In the genomic region with DNA sequence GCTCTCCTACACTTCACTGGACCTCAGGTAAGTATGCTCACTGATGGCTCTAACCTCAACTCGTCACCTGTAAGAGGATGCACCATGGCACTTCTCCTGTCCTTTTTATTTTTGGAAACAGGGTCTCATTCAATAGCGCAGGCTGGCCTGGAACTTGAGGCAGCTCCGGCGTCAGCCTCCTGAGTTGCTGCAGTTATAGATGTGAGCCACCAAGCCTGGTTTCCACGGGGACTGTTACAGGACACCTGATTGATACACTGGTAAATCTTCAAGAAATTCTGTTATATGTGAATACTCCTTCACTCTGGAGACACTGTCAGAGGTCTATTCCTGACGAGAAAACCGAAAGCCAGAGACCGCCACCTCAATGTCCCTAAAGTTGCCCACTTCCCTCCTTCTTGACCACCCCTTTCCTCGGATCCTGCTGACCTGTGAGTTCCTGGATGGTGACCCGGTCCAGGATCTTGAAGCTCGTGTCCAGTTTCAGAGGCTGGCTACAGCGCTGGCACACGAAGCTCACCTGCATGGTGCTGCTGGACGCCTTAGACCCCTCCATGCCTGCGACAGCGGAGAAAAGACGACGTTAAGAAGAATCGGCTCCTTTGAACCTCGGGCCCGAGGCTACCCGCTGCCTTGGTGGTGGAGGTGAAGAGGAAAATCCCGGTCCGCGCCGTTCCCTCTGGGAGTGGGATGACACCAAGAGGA, we compare ENCODE assay signal across 8 mouse cellular contexts. TPM values are rescaled to one million over a fixed set of nuclear protein-coding genes. Genes with fewer than 3 reads are reported as not detected.
DNase-seq lines count a peak whose midpoint lies in the region; ATAC-seq lines count a peak whose summit lies in the region.

No protein-coding gene starts in this region.

- peaks cover 10% of the 10 kb centered on the region for H3K36me3 ChIP-seq in lung, embryonic 16.5 days (ENCODE audit: control insufficient read depth, insufficient read depth, low read length)
- peaks cover 21% of the 10 kb centered on the region for H3K36me3 ChIP-seq in limb, embryonic 15.5 days
- peaks cover 13% of the 10 kb centered on the region for H3K36me3 ChIP-seq in stomach, embryonic 14.5 days (ENCODE audit: control insufficient read depth, insufficient read depth, low read length)

- intact Hi-C loops in left cerebral cortex, postnatal 14 days (cut with DNase I), result loop anchor here (2.0 kb wide), 2 partner anchors 49 to 91 kb away; partner anchors contain the start of gene Vps25

- peak overlapping the region; percentile 90 for H3K4me2 ChIP-seq in lung, embryonic 16.5 days (ENCODE audit: low read depth, low read length)
- peak overlapping the region; percentile 67 for H3K4me2 ChIP-seq in limb, embryonic 15.5 days
- peak overlapping the region; percentile 98 for H3K4me2 ChIP-seq in stomach, embryonic 14.5 days (replicated peaks; ENCODE audit: low read depth, low read length)

- H3K4me1 ChIP-seq in lung, embryonic 16.5 days (replicated peaks; ENCODE audit: control insufficient read depth, insufficient read depth, low read length), result peaks cover 10% of the 10 kb centered on the region
- peaks cover 21% of the 10 kb centered on the region for H3K4me1 ChIP-seq in limb, embryonic 15.5 days
- peaks cover 12% of the 10 kb centered on the region for H3K4me1 ChIP-seq in stomach, embryonic 14.5 days (ENCODE audit: control insufficient read depth, insufficient read depth, low read length)

- no peak overlapping the region for H3K27ac ChIP-seq in lung, embryonic 16.5 days (ENCODE audit: low read length)
- H3K27ac ChIP-seq in limb, embryonic 15.5 days, result peak overlapping the region; percentile 4; the same call in 1 of the 2 replicates
- H3K27ac ChIP-seq in stomach, embryonic 14.5 days (ENCODE audit: low read length), result no peak overlapping the region

- H3K4me3 ChIP-seq in lung, embryonic 16.5 days (ENCODE audit: low read length), result peak overlapping the region; percentile 79
- peak overlapping the region; percentile 85 for H3K4me3 ChIP-seq in limb, embryonic 15.5 days
- H3K4me3 ChIP-seq in stomach, embryonic 14.5 days (ENCODE audit: low read depth, low read length), result peak overlapping the region; percentile 86

- DNase-seq in lung, postnatal 10 days, result no peak
- DNase-seq in gastrocnemius, postnatal 10 days, result no peak
- no peak for DNase-seq in left cerebral cortex, postnatal 14 days (ENCODE audit: low spot score in 2 of 2)
- DNase-seq in layer of hippocampus, postnatal 14 days (ENCODE audit: low spot score in 2 of 2), result no peak

- WGBS in lung, embryonic 16.5 days, result 10% methylated on average over 26 of the region's 26 CpGs
- 13% methylated on average over 26 of the region's 26 CpGs for WGBS in limb, embryonic 15.5 days
- 14% methylated on average over 26 of the region's 26 CpGs for WGBS in stomach, embryonic 14.5 days

- H3K9ac ChIP-seq in lung, embryonic 16.5 days (ENCODE audit: low read length), result peak overlapping the region; percentile 86
- peak overlapping the region; percentile 89 for H3K9ac ChIP-seq in limb, embryonic 15.5 days
- peak overlapping the region; percentile 74 for H3K9ac ChIP-seq in stomach, embryonic 14.5 days (replicated peaks; ENCODE audit: low read depth, low read length)

- no peak; the same call in 1 of the 2 replicates for ATAC-seq in lung, embryonic 16.5 days (ENCODE audit: low read depth)
- peak; percentile 61 for ATAC-seq in erythroblast, adult 5-6 weeks (replicated peaks; ENCODE audit: low FRiP score, poor library complexity, severe bottlenecking)
- ATAC-seq in limb, embryonic 15.5 days (ENCODE audit: insufficient number of reproducible peaks, low FRiP score, low TSS enrichment, low read depth), result 0 out of 2 replicates have a peak, but pooled peaks have one; percentile 19
- ATAC-seq in stomach, embryonic 14.5 days (ENCODE audit: insufficient number of reproducible peaks, insufficient read depth, low FRiP score, low read depth), result no peak

- H3K27me3 ChIP-seq in lung, embryonic 16.5 days (ENCODE audit: control insufficient read depth, insufficient read depth, low read depth, low read length), result no peaks in the 10 kb centered on the region
- H3K27me3 ChIP-seq in limb, embryonic 15.5 days, result no peaks in the 10 kb centered on the region
- no peaks in the 10 kb centered on the region for H3K27me3 ChIP-seq in stomach, embryonic 14.5 days (ENCODE audit: control insufficient read depth, insufficient read depth, low read length)

- no peaks in the 10 kb centered on the region for H3K9me3 ChIP-seq in lung, embryonic 16.5 days (ENCODE audit: control insufficient read depth, low read length)
- no peaks in the 10 kb centered on the region for H3K9me3 ChIP-seq in limb, embryonic 15.5 days
- H3K9me3 ChIP-seq in stomach, embryonic 14.5 days (ENCODE audit: control insufficient read depth, low read depth, low read length), result no peaks in the 10 kb centered on the region

RNA-seq across cellular contexts. Expression of gene Becn1, which starts 0.6 kb away (rescaled TPM):
- polyA plus RNA-seq in lung, embryonic 16.5 days (2015; fragmentation: Nextera tagmentation; extraction: Ambion mirVana), result 136 and 151 TPM in 2 replicates
- total RNA-seq in erythroblast, adult 5-6 weeks (2015; ENCODE audit: low replicate concordance), result 98.0 and 105 TPM in 2 replicates
- total RNA-seq in erythroblast, adult 5-6 weeks (2017; ENCODE audit: low replicate concordance), result 362 and 618 TPM in 2 replicates
- 128 and 137 TPM in 2 replicates for polyA plus RNA-seq in limb, embryonic 15.5 days (2015; fragmentation: Nextera tagmentation; extraction: Ambion mirVana)
- polyA plus RNA-seq in stomach, embryonic 14.5 days (2014; fragmentation: Nextera tagmentation; extraction: Ambion mirVana), result 140 and 144 TPM in 2 replicates
- total RNA-seq in gastrocnemius, postnatal 10 days (2021), result 10 to 100 TPM; 74.5 to 76.9 TPM
- total RNA-seq in left cerebral cortex, postnatal 14 days (2021), result 100 to 1,000 TPM; 198 to 207 TPM
- 100 to 1,000 TPM; 182 to 185 TPM for total RNA-seq in layer of hippocampus, postnatal 14 days (2021)

RNA-seq across cellular contexts. Expression of gene Psme3, which starts 14.6 kb away (rescaled TPM):
- polyA plus RNA-seq in lung, embryonic 16.5 days (2015; fragmentation: Nextera tagmentation; extraction: Ambion mirVana), result 94.0 and 101 TPM in 2 replicates
- total RNA-seq in erythroblast, adult 5-6 weeks (2015; ENCODE audit: low replicate concordance), result 797 and 835 TPM in 2 replicates
- 707 and 918 TPM in 2 replicates for total RNA-seq in erythroblast, adult 5-6 weeks (2017; ENCODE audit: low replicate concordance)
- polyA plus RNA-seq in limb, embryonic 15.5 days (2015; fragmentation: Nextera tagmentation; extraction: Ambion mirVana), result 116 and 125 TPM in 2 replicates
- 84.6 and 96.2 TPM in 2 replicates for polyA plus RNA-seq in stomach, embryonic 14.5 days (2014; fragmentation: Nextera tagmentation; extraction: Ambion mirVana)
- total RNA-seq in gastrocnemius, postnatal 10 days (2021), result 10 to 100 TPM; 72.4 TPM
- total RNA-seq in left cerebral cortex, postnatal 14 days (2021), result 100 to 1,000 TPM in 1 of 2 experiments, 10 to 100 TPM in 1; 99.8 to 111 TPM
- 100 to 1,000 TPM; 103 to 114 TPM for total RNA-seq in layer of hippocampus, postnatal 14 days (2021)

RNA-seq across cellular contexts. Expression of gene Coa3, which starts 22.5 kb away (rescaled TPM):
- polyA plus RNA-seq in lung, embryonic 16.5 days (2015; fragmentation: Nextera tagmentation; extraction: Ambion mirVana), result 184 and 187 TPM in 2 replicates
- total RNA-seq in erythroblast, adult 5-6 weeks (2015; ENCODE audit: low replicate concordance), result 12.3 and 29.8 TPM in 2 replicates
- total RNA-seq in erythroblast, adult 5-6 weeks (2017; ENCODE audit: low replicate concordance), result 5.3 and 10.6 TPM in 2 replicates
- 148 and 154 TPM in 2 replicates for polyA plus RNA-seq in limb, embryonic 15.5 days (2015; fragmentation: Nextera tagmentation; extraction: Ambion mirVana)
- 207 and 215 TPM in 2 replicates for polyA plus RNA-seq in stomach, embryonic 14.5 days (2014; fragmentation: Nextera tagmentation; extraction: Ambion mirVana)
- total RNA-seq in gastrocnemius, postnatal 10 days (2021), result 10 to 100 TPM; 66.3 to 74.5 TPM
- total RNA-seq in left cerebral cortex, postnatal 14 days (2021), result 100 to 1,000 TPM in 1 of 2 experiments, 10 to 100 TPM in 1; 97.6 to 101 TPM
- total RNA-seq in layer of hippocampus, postnatal 14 days (2021), result 10 to 100 TPM; 82.2 to 93.7 TPM

RNA-seq across cellular contexts. Expression of gene Cntd1, which starts 22.6 kb away (rescaled TPM):
- 1.9 and 3.2 TPM in 2 replicates for polyA plus RNA-seq in lung, embryonic 16.5 days (2015; fragmentation: Nextera tagmentation; extraction: Ambion mirVana)
- 0.96 TPM in 1 of 2 replicates, not detected in the other for total RNA-seq in erythroblast, adult 5-6 weeks (2015; ENCODE audit: low replicate concordance)
- 2.2 and 5.4 TPM in 2 replicates for total RNA-seq in erythroblast, adult 5-6 weeks (2017; ENCODE audit: low replicate concordance)
- 0.70 and 1.3 TPM in 2 replicates for polyA plus RNA-seq in limb, embryonic 15.5 days (2015; fragmentation: Nextera tagmentation; extraction: Ambion mirVana)
- polyA plus RNA-seq in stomach, embryonic 14.5 days (2014; fragmentation: Nextera tagmentation; extraction: Ambion mirVana), result 0.87 and 1.6 TPM in 2 replicates
- under 1 TPM; 0.14 to 0.18 TPM for total RNA-seq in gastrocnemius, postnatal 10 days (2021)
- under 1 TPM; 0.27 to 0.59 TPM for total RNA-seq in left cerebral cortex, postnatal 14 days (2021)
- under 1 TPM; 0.33 to 0.46 TPM for total RNA-seq in layer of hippocampus, postnatal 14 days (2021)

RNA-seq across cellular contexts. Expression of gene Aoc2, which starts 23.4 kb away (rescaled TPM):
- 0.92 and 1.2 TPM in 2 replicates for polyA plus RNA-seq in lung, embryonic 16.5 days (2015; fragmentation: Nextera tagmentation; extraction: Ambion mirVana)
- total RNA-seq in erythroblast, adult 5-6 weeks (2015; ENCODE audit: low replicate concordance), result 47.1 and 65.0 TPM in 2 replicates
- 44.1 and 45.0 TPM in 2 replicates for total RNA-seq in erythroblast, adult 5-6 weeks (2017; ENCODE audit: low replicate concordance)
- polyA plus RNA-seq in limb, embryonic 15.5 days (2015; fragmentation: Nextera tagmentation; extraction: Ambion mirVana), result 1.0 and 1.2 TPM in 2 replicates
- polyA plus RNA-seq in stomach, embryonic 14.5 days (2014; fragmentation: Nextera tagmentation; extraction: Ambion mirVana), result 1.3 and 1.8 TPM in 2 replicates
- total RNA-seq in gastrocnemius, postnatal 10 days (2021), result 1 to 10 TPM; 1.7 to 2.3 TPM
- 1 to 10 TPM; 3.4 to 5.4 TPM for total RNA-seq in left cerebral cortex, postnatal 14 days (2021)
- 1 to 10 TPM; 4.8 to 5.4 TPM for total RNA-seq in layer of hippocampus, postnatal 14 days (2021)

Comparison
In these comparisons a context has a peak if more than half of its experiments do, and no peak if none do; other contexts are left out.
1. ATAC-seq: peak in erythroblast, adult 5-6 weeks (single experiment) and limb, embryonic 15.5 days (single experiment); none in lung, embryonic 16.5 days (single experiment) and stomach, embryonic 14.5 days (single experiment).
2. RNA of gene Psme3, which starts 14.6 kb away (total RNA-seq): 707 to 918 TPM in erythroblast, adult 5-6 weeks; 103 to 114 TPM in layer of hippocampus, postnatal 14 days, 99.8 to 111 TPM in left cerebral cortex, postnatal 14 days and 72.4 TPM in gastrocnemius, postnatal 10 days; every median in the first group is over 4 times any median in the second.
3. Peak in every context shown above with its lines, with median percentiles within 50 percentile points of each other: H3K4me2 ChIP-seq, H3K4me3 ChIP-seq and H3K9ac ChIP-seq.